Mouse (Mus musculus) left cerebral cortex, postnatal 36 days (tissue): Measurements from ENCODE around the gene Ssh2. TPM values are rescaled to one million over a fixed set of nuclear protein-coding genes. Genes with fewer than 3 reads are reported as not detected.

Experiments
- DNase-seq, 2 experiments: peaks; one replicate each; pipeline ENCODE4 v3.0.0; 2021 to 2022; ENCODE audit warnings: low spot score in 2 of 2, mixed read lengths in 1 of 2
- intact Hi-C: fragments of 180-260 bp; cut with DNase I; formaldehyde crosslinking; loops from one replicate; pipeline ENCODE4 v1.15.1; 2025
- total RNA-seq, 2 experiments: library from RNA; stranded (reverse); gene quantifications; 2 replicates each; pipeline ENCODE4 v1.2.3; 2021

Ssh2 gene
- total RNA-seq, 2 experiments from 2014 or later, result 27.9 to 41.6 TPM

DNA sequence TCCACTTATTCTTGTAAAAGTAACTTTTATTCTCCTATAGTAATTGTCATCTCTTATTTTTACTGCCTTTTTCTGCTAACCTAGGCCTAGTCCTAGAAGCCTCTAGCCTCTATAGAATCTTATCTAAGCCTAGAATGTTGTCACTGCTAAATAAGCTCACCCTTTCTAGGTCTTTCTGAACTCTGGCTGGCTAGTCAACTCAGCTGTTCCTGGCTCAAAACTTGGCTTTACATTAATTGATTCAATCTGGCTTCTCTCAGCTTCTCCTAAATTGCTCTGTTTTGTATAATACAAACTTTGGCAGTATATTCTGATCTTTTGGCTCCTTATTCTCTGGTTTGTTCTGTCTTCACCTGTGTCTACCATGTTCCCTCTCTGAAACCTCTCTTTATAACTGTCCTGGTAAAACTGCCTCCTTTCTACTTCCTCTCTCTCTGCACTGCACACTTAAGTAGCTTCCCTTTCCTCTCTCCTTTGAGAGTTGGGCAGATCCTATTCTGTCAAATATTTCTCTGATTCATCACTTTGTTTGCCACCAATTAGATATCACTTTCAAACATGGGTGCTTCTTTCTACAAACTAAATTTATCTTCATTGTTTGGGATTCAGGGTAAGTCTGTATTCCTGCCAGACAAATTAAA is 102.5 kb downstream of the Ssh2 start:
- intact Hi-C loops, result loop anchor here (5.0 to 10.0 kb wide), 2 partner anchors 129 to 324 kb away; partner anchors contain the start of gene Slc6a4

DNA sequence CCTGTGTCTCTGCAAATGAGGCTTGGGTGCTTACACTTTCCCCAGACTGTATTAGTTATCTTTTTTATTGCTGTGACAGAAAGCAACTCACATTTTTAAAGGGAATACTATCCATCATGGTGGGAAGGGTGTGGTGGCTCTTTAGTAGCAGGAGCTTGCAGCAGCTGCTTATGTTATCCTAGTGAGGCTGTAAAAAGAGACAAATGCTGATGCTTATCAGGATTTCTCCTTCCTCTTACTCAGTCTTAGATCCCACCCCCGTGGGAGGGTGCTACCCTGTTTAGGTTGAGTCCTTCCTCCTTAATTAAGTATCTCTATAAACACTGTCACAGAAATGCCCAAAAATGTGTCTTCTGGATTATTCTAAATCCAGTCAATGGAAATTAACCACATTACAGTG is 105.1 kb downstream of the Ssh2 start:
- intact Hi-C loops, result no loop called here
- no peak for DNase-seq

More for the DNA sequence above, 102.5 kb downstream of the Ssh2 start:
- no peak for DNase-seq

DNA sequence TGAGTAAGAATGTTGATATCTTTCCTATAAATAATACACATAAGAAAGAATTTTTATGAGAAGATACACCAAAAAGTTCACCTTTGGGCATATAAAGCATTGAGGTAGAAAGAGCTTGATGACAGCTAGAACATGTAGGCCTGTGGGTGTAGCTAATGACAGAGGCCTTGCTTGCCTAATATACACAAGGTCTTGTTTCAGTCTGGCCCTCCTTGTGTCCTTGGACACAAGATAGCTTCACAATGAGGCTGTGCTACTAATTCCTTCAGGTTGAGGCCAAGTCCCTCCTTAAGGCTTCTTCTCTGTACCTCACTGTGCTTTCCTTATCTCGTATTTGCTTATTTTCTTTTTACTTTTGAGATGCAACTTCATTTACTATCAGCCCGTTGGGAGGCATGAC is 114.4 kb downstream of the Ssh2 start:
- intact Hi-C loops, result no loop called here
- DNase-seq, result no peak

DNA sequence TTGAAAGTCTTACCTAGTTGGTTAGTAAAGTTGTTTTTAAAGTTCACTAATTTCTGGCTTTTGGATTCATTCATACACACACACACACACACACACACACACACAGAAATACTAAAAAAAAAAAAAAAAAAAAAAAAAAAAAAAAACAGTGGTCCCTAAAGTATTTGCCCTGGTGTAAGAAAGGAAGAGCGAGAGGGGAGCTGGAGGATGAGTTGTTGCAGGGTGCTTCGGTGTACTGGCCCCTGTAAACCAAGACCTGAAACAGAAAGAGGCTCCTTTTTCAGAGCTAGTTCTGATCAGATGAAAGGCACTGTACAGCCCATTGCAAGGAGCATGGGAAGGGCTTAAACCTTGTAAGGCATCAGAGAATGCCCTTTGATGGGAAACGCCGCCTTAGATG is 131.2 kb downstream of the Ssh2 start:
- intact Hi-C loops, result no loop called here

DNA sequence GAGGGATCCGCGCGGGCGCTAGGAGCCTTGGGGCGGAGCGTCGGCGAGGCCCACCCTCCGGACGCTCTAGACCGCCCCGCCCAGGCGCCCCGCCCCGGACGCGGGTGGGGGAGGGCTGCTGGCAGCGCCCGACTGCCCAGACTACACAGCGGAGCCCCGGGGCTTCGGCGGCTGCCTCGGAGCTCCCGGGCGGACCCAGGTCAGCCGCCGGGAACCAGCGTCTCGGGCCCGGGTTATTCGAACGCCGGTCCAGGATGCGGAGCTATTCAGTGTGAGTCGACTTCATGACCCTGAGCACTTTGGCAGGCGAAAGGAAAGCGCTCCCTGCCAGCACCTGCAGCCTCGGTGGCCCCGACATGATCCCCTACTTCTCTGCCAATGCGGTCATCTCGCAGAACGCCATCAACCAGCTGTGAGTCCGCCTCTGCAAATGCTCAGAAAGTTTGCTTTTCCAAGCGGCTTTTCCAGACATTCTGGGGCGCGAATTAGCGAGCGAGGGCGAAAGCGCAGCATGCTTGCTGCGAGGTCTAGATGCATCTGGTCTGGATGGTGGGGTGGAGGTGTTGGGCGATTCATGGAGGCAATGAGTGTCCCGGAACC is 132.2 kb downstream of the Ssh2 start:
- peak; percentile 72 to 75 for DNase-seq
- intact Hi-C loops, result no loop called here

More for the DNA sequence above, 131.2 kb downstream of the Ssh2 start:
- no peak for DNase-seq

DNA sequence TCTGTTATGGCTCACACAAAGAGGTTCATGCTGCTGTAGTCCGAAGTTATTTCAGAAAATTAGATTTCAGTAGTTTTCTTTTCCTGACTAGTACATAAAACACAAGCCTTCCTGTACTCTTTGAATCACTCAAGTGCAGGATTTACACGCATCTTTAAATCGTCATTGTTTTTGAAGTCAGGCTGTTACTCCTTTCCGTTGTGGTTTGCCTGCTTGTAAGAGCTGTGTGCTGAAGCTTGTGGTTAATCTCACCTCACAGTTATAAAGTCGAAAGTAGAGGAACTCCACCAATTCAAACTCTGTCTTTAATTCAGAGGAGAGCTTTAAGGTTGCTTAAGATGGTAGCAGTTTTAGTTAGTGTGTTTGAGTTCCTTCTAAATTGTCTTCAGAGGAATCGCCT is 132.9 kb downstream of the Ssh2 start:
- DNase-seq, result no peak
- intact Hi-C loops, result no loop called here

DNA sequence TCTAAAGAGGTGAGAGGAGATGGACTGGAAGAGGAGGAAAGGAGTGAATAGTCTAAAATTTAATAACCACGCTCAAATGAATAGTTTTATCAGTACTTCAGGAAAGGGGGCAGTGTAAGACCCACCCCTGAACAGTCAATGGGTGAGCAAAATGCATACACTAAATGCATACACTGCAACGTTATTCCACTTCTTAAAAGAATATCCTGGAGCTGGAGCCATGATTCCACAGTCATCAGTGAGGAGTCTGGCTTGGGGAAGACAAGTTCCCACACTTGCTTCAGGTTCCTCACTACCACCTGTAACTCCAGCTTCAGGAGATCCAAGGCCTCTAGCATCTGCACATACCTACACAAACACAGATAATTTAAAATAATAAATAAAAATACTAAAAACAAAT is 133.6 kb downstream of the Ssh2 start:
- DNase-seq, result no peak
- intact Hi-C loops, result no loop called here

DNA sequence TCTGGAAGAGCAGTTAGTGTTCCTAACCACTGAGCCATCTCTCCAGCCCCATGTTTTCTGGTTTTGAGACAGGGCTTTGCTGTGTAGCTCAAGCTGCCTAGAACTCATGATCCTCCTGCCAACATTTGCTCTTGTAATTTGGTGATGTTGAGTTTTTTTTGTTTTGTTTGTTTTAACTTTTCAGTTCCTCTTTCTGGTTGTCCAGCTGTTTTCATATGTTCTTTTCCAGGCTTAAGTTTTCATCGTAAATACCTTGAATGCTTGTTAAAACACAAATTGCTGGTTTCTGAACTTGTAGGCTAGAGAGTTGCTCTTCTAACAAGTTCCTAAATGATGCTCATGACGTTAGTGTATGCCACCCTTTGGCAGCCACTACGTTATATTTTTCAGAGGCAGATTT is 139.0 kb downstream of the Ssh2 start:
- no peak for DNase-seq
- intact Hi-C loops, result no loop called here

DNA sequence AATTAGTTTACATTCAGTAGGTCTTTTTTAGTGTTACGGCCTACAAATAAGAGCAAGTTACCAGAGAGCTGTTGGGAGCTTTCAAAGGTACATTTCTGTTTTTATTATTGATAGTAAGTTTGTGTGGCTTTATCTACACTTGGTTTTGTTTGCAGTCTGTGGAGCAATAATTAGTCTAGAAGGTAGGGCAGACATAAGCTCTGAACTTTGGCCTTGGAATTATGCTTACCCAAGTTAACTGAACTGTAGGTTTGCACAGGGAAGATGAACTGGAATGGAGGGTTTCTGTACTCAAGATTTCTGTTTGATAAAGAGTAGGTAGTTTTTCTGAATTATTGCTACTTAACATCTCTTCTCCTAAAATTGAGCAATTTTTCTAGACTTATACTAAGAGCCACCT is 141.8 kb downstream of the Ssh2 start:
- intact Hi-C loops, result no loop called here
- no peak for DNase-seq

DNA sequence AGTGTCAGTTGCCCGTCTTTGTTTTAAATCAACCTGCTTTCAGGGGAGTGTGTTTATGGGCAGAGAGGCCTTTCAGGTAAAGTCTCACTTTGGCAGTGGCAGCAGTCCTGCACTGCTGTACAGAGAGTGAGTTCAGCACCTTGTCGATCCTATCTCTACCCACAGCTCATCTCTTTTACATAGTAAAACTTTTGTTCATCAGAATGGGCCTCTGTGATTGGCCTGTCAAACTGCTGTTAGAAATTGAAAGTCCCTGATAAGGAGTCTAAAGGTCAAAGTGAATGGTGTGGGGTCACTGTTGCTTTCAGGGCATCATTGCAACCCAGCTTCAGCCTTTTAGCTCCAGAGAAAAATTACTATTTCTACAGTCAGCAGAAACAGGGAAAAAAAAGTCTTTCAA is 147.4 kb downstream of the Ssh2 start:
- intact Hi-C loops, result no loop called here
- DNase-seq, result no peak

DNA sequence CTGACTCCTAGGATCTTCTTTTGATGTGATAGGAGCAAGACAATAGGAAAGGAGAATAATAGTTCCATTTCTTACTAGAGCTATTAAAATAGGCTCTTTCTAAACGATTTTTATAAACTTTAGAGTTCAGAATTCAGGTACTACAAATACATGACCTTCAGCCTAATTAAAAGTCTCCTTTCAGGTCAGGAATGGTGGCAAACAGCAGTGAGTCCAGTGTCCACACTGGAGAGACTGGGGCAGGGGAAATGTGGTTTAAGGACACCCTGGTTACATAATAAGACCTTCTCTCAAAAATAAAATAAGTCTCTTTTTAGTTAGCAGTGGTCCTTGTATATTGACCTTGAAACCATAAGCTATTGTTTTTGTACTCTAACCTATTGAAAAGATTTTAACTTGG is 148.3 kb downstream of the Ssh2 start:
- DNase-seq, result no peak
- intact Hi-C loops, result no loop called here

DNA sequence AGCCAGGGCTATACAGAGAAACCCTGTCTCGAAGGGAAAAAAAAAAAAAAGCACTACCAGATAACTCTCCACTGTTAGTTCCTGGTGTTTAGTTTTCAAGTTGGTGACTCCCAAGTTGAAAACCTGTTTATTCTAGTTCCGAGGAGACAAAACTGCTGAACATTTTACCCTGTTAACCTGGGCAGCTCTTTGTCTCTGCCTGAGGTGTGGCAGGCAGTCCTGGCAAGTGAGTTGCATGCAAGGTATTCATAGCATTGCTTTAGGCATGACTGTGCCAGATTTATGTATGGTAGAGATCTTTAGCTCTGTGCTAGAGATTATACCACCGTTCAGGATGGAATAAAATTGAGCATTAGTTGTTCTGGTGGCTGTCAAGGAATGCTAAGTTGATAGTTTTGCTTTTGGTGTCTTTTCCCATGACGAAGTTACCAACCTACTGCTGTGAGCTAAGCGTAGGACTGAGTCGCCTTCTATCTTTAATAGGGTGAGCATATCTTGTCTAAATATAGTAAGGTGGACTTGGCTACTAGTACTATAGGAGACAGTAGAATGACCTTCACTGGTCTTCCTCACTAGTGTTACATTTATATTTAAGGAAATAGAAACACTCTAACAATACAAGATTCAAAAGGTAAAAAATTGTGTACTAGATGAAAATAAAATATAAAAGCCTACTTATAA is 149.8 kb downstream of the Ssh2 start:
- intact Hi-C loops, result no loop called here
- no peak for DNase-seq

DNA sequence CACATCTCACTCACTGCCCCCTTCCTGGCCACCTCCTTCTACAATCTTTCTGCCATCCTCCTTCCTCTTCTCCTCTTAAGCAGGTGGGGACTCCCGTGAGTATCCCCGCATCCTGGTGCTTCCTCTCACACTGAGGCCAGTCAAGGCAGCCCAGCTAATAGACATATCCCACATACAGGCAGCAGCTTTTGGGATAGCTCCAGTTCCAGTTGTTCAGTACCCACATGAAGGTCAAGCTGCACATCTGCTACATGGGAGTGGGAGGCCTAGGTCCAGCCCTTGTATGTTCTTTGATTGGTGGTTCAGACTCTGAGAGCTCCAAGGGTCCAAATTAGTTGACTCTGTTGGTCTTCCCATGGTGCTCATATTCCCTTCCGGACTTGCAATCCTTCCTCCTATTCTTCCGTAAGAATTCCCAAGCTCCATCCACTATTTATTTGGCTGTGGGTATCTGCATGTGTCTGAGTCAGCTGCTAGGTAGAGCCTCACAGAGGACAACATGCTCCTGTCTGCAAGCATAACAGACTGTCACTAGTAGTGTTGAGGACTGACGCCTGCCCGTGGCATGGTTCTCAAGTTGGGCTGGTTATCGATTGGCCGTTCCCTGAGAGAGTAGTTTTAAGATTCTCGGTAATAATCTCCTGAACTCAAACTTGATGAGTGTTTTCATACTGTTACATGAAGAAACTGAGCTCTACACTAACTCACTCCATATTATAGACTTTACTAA is 151.6 kb downstream of the Ssh2 start:
- intact Hi-C loops, result no loop called here
- DNase-seq, result no peak

DNA sequence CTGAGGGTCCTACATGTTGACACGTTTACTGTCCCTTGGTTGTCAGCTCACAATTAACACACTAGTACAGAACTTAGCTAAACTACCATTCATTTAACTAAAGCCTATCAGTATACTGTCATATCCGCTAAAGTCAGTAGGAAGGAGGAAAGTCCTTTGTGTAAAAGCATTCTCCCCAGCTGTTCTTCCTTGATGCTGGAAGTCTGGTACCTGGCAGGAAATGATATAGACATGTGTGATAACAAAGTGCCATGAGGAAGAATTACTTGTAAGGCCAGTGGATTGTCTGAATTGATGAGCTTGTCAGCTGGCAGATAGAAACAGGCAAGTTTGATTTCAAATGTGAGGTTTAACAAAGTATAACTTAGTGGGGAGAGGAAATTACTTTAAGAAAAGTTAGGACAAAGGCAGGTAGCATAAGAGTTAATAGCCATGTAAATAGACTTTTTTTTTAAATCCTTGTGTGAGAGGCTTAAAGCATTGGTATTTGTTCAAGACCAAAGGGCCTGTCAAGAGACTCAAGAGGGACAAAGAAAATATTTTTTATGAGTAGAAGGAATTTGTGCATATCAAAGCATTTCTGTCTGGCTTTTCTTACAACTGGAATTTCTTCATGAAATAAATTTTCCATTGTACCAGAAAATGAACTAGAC is 153.2 kb downstream of the Ssh2 start:
- DNase-seq, result no peak
- intact Hi-C loops, result no loop called here

DNA sequence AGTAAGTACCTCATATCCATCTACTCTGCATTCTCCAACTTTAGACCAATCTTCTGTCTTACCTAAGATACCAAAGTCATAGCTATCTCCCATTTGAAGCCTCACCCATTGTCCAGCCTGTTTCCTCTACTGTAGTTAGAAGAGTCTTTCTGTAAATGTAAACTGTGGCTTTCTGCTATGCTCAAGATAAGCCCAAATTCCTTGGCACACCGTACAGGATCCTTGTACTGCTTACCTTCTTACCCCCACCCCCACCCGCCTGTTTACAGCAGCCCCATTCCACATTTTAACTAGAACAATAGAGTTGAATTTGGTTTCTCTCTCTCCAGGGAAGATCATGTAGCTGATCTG is 153.7 kb downstream of the Ssh2 start:
- no peak for DNase-seq
- intact Hi-C loops, result no loop called here

DNA sequence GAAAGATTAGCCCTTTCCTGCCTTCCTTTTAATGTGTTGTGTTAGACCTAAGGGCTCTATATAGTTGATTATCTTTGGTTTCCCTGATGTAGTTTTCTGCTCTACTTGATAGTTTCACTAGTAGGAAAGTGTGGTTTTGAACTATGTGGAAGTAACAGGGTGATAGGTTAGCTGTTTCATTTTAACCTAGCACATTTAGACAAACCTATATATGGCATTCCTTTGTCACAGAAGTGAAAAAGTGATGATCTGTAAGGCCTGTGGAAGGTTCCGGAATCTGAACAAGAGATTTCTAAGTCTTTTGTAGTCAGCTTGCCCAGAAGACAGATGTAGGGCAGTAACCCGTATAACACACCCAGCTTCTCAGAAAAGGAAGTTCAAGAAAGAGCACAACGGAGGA is 155.0 kb downstream of the Ssh2 start:
- no peak for DNase-seq
- intact Hi-C loops, result no loop called here

DNA sequence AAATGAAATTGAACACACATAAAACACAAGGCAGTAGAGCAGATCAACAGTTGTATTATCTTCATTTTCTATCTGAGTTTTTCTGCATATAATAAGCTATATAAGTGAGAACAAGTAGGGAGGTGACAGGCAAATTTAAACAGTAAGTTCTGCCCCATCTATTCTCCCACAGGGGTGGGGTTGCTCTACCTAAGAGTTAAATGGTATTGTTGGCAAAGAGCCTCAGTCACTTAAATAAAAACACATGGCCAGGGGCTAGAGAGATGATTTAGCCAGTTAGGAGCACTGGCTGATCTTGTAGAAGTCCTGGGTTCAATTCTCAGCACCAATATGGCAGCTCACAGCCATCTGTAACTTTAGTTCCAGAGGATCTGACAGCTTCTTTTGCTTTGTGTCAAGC is 155.6 kb downstream of the Ssh2 start:
- DNase-seq, result no peak
- intact Hi-C loops, result no loop called here

DNA sequence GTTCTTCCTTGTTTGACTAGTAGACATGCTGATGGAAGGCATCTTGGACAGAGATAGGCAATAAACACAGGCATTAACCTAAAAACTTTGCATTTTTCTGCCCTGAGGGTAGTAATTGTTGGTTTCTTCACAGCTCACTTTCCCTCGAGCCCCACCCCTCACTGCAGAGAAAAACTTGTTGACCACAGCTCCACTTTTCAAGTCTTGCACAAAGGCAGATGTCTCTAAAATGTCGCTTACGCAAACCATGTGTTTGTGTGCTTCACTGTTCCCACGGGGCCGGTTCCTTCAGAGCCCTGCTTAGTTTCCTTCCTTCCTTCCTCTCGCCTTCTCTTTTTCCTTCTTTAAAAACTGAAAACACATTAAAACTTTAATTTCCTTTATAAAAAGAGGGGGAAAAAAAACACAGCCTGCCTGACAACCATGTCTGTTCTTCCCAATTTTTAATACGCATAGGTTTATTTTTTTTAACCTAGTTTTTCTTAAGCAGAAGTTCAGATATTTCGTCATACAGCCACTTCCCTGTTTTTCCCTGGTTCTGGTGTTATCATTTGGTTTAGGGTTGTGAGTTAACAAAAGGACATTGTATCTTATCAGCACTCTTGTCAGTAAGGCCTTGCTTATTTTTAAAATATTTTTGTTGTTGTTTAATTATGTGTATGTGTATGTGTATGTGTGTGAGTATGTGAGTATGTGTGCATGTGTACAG is 156.3 kb downstream of the Ssh2 start:
- intact Hi-C loops, result no loop called here
- DNase-seq, result no peak

DNA sequence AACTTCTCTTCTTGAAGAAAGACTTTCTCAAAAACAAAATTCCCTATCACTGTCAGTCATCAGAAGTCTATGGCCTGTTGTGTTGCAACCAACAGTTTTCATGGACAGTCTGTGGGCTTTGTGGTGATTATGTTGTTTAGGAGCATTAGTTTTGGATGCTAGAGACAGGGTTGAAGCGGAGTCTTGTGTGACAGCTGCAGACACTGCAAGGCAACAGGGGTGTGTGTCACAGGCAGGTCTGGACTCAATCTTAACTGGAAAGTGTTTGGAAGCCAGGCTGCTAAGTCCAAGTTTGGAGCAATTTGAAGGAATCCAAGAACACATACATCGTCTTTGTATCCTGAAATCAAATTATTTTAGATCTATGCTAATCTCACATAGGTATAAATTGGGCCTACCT is 162.5 kb downstream of the Ssh2 start:
- intact Hi-C loops, result no loop called here
- DNase-seq, result no peak

DNA sequence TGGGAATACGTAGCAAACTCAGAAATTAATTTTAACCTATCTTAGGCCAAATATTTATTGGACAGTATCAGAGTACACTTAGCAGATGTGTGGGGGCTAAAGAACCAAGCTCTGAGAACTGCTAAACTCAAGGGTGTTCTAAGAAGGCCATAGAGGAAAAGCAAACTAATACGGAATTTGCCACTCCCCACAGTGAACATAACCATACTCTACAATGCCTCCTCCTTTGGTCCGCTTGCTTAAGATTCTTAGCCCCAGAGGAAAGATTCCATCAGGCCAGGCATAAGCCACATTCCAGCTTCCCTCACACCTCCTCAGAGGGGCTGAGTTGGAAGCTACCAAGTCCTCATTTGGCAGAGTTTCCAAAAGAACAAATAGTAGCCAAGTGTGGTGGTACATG is 165.1 kb downstream of the Ssh2 start:
- intact Hi-C loops, result no loop called here
- no peak for DNase-seq
